Mouse (Mus musculus): ENCODE measurements around the gene Gsc2. TPM values are rescaled to one million over a fixed set of nuclear protein-coding genes. Genes with fewer than 3 reads are reported as not detected.

Gene Gsc2
- total RNA-seq, 2 experiments from 2014 or later = not detected

- DNase-seq = peak; percentile 96
These were observed 6.7 kb upstream of the Gsc2 start for GRCm38 (mm10) chr16:17921325-17922162.

GRCm38 (mm10) chr16:17920586-17920985 is 5.7 kb upstream of the Gsc2 start:
- no peak for DNase-seq

- peak; percentile 90 for DNase-seq
These were observed 3.7 kb downstream of the Gsc2 start, which contains the start of gene Ess2 for GRCm38 (mm10) chr16:17911052-17911595. Gene Ess2 (minus strand): TSS chr16:17911348.

- DNase-seq = no peak
These were observed 16.4 kb downstream of the Gsc2 start, which contains the start of the genes Dgcr2 and Tssk2 for GRCm38 (mm10) chr16:17898462-17898861. Gene Dgcr2 (minus strand): TSS chr16:17898562. Gene Tssk2 (plus strand): TSS chr16:17898637.

GRCm38 (mm10) chr16:17896091-17896490 is 18.8 kb downstream of the Gsc2 start:
- no peak for DNase-seq

- no peak for DNase-seq
These were observed 20.9 kb downstream of the Gsc2 start, which contains the start of gene Tssk1 for GRCm38 (mm10) chr16:17893923-17894322. Gene Tssk1 (plus strand): TSS chr16:17894223.

- peak; percentile 76 for DNase-seq
These were observed 22.3 kb downstream of the Gsc2 start for GRCm38 (mm10) chr16:17892606-17893005.

- DNase-seq = peak; percentile 100
These were observed 23.3 kb downstream of the Gsc2 start, which contains the start of gene Gm20518 for GRCm38 (mm10) chr16:17891567-17891959. Gene Gm20518 (minus strand): TSS chr16:17891671.

GRCm38 (mm10) chr16:17890917-17891566 is 23.8 kb downstream of the Gsc2 start:
- DNase-seq = peak; percentile 83

GRCm38 (mm10) chr16:17890342-17890727 is 24.5 kb downstream of the Gsc2 start:
- DNase-seq = no peak

GRCm38 (mm10) chr16:17889689-17890341 is 25.0 kb downstream of the Gsc2 start:
- DNase-seq = no peak

- DNase-seq = no peak
These were observed 30.7 kb downstream of the Gsc2 start for GRCm38 (mm10) chr16:17884116-17884515.

- no peak for DNase-seq
These were observed 32.7 kb downstream of the Gsc2 start for GRCm38 (mm10) chr16:17882196-17882595.

- no peak for DNase-seq
These were observed 35.3 kb downstream of the Gsc2 start for GRCm38 (mm10) chr16:17879571-17879970.

GRCm38 (mm10) chr16:17876096-17876495 is 38.8 kb downstream of the Gsc2 start:
- DNase-seq = no peak

GRCm38 (mm10) chr16:17875174-17875573 is 39.7 kb downstream of the Gsc2 start:
- DNase-seq = no peak

GRCm38 (mm10) chr16:17872995-17873394 is 41.9 kb downstream of the Gsc2 start:
- no peak for DNase-seq

- no peak for DNase-seq
These were observed 43.6 kb downstream of the Gsc2 start for GRCm38 (mm10) chr16:17871248-17871647.

GRCm38 (mm10) chr16:17865770-17866169 is 49.1 kb downstream of the Gsc2 start:
- DNase-seq = no peak

GRCm38 (mm10) chr16:17865293-17865692 is 49.6 kb downstream of the Gsc2 start:
- no peak for DNase-seq
